Mouse (Mus musculus): ENCODE measurements around the gene Golga4. TPM values are rescaled to one million over a fixed set of nuclear protein-coding genes. Genes with fewer than 3 reads are reported as not detected.

The Golga4 gene
- 10 to 100 TPM; 49.2 to 65.4 TPM for polyA plus RNA-seq (2017; shearing (Covaris generic))

GRCm38 (mm10) chr9:118506020-118506403, at the start of gene Golga4:
Gene Golga4, plus strand, starts transcription at chr9:118506267.

GRCm38 (mm10) chr9:118477961-118478360, 28.1 kb upstream of the Golga4 start, which contains the start of gene Eomes:
Gene Eomes, plus strand, starts transcription at chr9:118478212.

GRCm38 (mm10) chr9:118606148-118606816, 100.2 kb downstream of the Golga4 start, which contains the start of gene Itga9:
Gene Itga9, plus strand, starts transcription at chr9:118606690.

Other genes with a start within 250 kb of the Golga4 start
- 1 to 10 TPM; 2.5 to 5.7 TPM for gene Eomes, start 28.1 kb upstream of the Golga4 start, polyA plus RNA-seq (2017; shearing (Covaris generic))
- gene Itga9, start 100.4 kb downstream of the Golga4 start, polyA plus RNA-seq (2017; shearing (Covaris generic)) = 1 to 10 TPM in 1 of 2 experiments, under 1 TPM in 1; 0.42 to 2.0 TPM